Mouse (Mus musculus) limb, embryonic 11.5 days (tissue): ENCODE results near the gene Robo2. TPM values are rescaled to one million over a fixed set of nuclear protein-coding genes. Genes with fewer than 3 reads are reported as not detected.

ENCODE experiments used
- ATAC-seq: fragments of 200-750 bp; cut with Nextera tagmentation; 2 replicates; pipeline ENCODE4 v1.8.0; 2017; ENCODE audit warnings: low read depth; ENCODE audit not compliant: insufficient number of reproducible peaks, low FRiP score, low TSS enrichment
- DNase-seq: peaks from one replicate; pipeline ENCODE4 v3.0.0-alpha.2; 2015; ENCODE audit warnings: low spot score
- H3K27ac ChIP-seq: fragments of 300-500 bp; sonication (generic); replicated peaks from 2 replicates; pipeline ENCODE4 v1.5.1; 2014; ENCODE audit warnings: low read depth, mild to moderate bottlenecking, low read length
- H3K27me3 ChIP-seq: fragments of 300-500 bp; sonication (generic); 2 replicates; pipeline ENCODE4 v1.6.1; 2014; ENCODE audit warnings: mild to moderate bottlenecking, low read length, mixed read lengths; ENCODE audit not compliant: control insufficient read depth, insufficient read depth
- H3K36me3 ChIP-seq: fragments of 300-500 bp; sonication (generic); 2 replicates; pipeline ENCODE4 v1.6.1; 2014; ENCODE audit warnings: mild to moderate bottlenecking, low read length, moderate library complexity, mixed read lengths; ENCODE audit not compliant: control insufficient read depth, insufficient read depth
- H3K4me1 ChIP-seq: fragments of 300-500 bp; sonication (generic); 2 replicates; pipeline ENCODE4 v1.6.1; 2014; ENCODE audit warnings: low read length, mixed read lengths; ENCODE audit not compliant: control insufficient read depth, insufficient read depth
- H3K4me2 ChIP-seq: fragments of 300-500 bp; sonication (generic); 2 replicates; pipeline ENCODE4 v1.6.1; 2014; ENCODE audit warnings: low read depth, mild to moderate bottlenecking, moderate library complexity; ENCODE audit not compliant: severe bottlenecking
- H3K4me3 ChIP-seq: fragments of 300-500 bp; sonication (generic); 2 replicates; pipeline ENCODE4 v1.5.1; 2014; ENCODE audit warnings: low read depth, low read length
- H3K9ac ChIP-seq: fragments of 300-500 bp; sonication (generic); 2 replicates; pipeline ENCODE4 v1.6.1; 2014; ENCODE audit warnings: mild to moderate bottlenecking, low read length
- H3K9me3 ChIP-seq: fragments of 300-500 bp; sonication (generic); 2 replicates; pipeline ENCODE4 v1.6.1; 2016; ENCODE audit warnings: low read length; ENCODE audit not compliant: control insufficient read depth
- WGBS: fragments of 180-500 bp; shearing (Covaris S2); extraction: QIAGEN DNeasy Blood & Tissue Kit; methylation state at CpG from one replicate; pipeline ENCODE4 v1.1.7; 2014; 5-methylcytosine and 5-hydroxymethylcytosine counted together
- polyA plus RNA-seq: library from polyadenylated mRNA; unstranded; fragments of >200 nt; fragmentation: Nextera tagmentation; extraction: Ambion mirVana; gene quantifications from 2 replicates; pipeline ENCODE4 v1.2.1, GENCODE M21; 2014

The Robo2 gene
- polyA plus RNA-seq, 1 experiment from 2014 or later = 102 TPM

DNA sequence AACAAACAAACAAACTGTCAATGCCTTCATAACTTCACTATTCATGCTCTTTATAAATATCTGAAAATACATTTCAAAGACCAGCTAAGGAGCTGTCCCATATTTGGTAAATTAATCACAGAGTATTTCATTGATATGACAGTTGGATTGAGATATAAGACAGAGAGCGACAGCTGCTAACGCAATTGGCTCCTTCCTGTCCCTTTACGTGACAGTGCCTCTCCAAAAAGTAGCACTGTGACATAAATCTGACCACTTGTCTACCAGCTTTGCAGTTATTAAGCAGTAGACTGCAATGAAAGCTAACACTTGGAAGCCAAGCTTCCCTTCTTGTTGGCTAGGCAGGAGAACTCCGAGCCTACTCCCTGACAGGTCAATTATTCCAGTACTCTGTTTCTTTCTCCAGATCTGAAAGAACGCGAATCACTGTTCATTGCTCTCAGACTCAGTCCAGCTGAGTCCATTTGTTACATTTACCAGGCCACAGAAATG is 452.1 kb downstream of the Robo2 start:
- no peaks in the 10 kb centered on the region for H3K27me3 ChIP-seq
- no peaks in the 10 kb centered on the region for H3K36me3 ChIP-seq
- H3K27ac ChIP-seq = no peak overlapping the region
- 55% methylated on average over 6 of the region's 6 CpGs for WGBS
- no peaks in the 10 kb centered on the region for H3K9me3 ChIP-seq
- DNase-seq (no peak), ATAC-seq (no peak)
- no peak overlapping the region for H3K9ac ChIP-seq
- no peak overlapping the region for H3K4me3 ChIP-seq
- H3K4me1 ChIP-seq = peaks cover under 1% of the 10 kb centered on the region; the same call in 1 of the 2 replicates
- no peak overlapping the region for H3K4me2 ChIP-seq

GRCm38 (mm10) chr16:73958524-73958846 is 453.1 kb downstream of the Robo2 start:
- Histone ChIP-seq H3K9ac (no peak overlapping the region), H3K4me3 (no peak overlapping the region), H3K4me1 (no peaks in the 10 kb centered on the region), H3K4me2 (no peak overlapping the region), H3K36me3 (no peaks in the 10 kb centered on the region), H3K27ac (no peak overlapping the region), H3K9me3 (no peaks in the 10 kb centered on the region), H3K27me3 (no peaks in the 10 kb centered on the region)
- 63% methylated on average over 1 of the region's 1 CpGs for WGBS
- ATAC-seq = no peak
- DNase-seq = no peak

- Histone ChIP-seq H3K27me3 (no peaks in the 10 kb centered on the region), H3K4me1 (no peaks in the 10 kb centered on the region), H3K9me3 (no peaks in the 10 kb centered on the region), H3K9ac (no peak overlapping the region), H3K4me2 (no peak overlapping the region), H3K36me3 (no peaks in the 10 kb centered on the region), H3K4me3 (no peak overlapping the region), H3K27ac (no peak overlapping the region)
- ATAC-seq (no peak), DNase-seq (no peak)
- WGBS = 69% methylated on average over 3 of the region's 3 CpGs
Measured at GRCm38 (mm10) chr16:73957675-73958523, 453.7 kb downstream of the Robo2 start.

GRCm38 (mm10) chr16:73946171-73946570 is 465.5 kb downstream of the Robo2 start:
- Histone ChIP-seq H3K36me3 (no peaks in the 10 kb centered on the region), H3K9me3 (no peaks in the 10 kb centered on the region), H3K4me1 (no peaks in the 10 kb centered on the region), H3K27me3 (no peaks in the 10 kb centered on the region), H3K9ac (no peak overlapping the region), H3K27ac (no peak overlapping the region), H3K4me3 (no peak overlapping the region), H3K4me2 (no peak overlapping the region)
- WGBS = 89% methylated on average over 6 of the region's 6 CpGs
- ATAC-seq (no peak), DNase-seq (no peak)

GRCm38 (mm10) chr16:73940211-73940541 is 471.4 kb downstream of the Robo2 start:
- H3K4me1 ChIP-seq = no peaks in the 10 kb centered on the region
- no peak overlapping the region for H3K27ac ChIP-seq
- DNase-seq (no peak), ATAC-seq (no peak)
- H3K9ac ChIP-seq = no peak overlapping the region
- H3K9me3 ChIP-seq = no peaks in the 10 kb centered on the region
- no peak overlapping the region for H3K4me3 ChIP-seq
- WGBS = 56% methylated on average over 1 of the region's 1 CpGs
- no peaks in the 10 kb centered on the region for H3K36me3 ChIP-seq
- H3K27me3 ChIP-seq = no peaks in the 10 kb centered on the region
- no peak overlapping the region for H3K4me2 ChIP-seq

GRCm38 (mm10) chr16:73939423-73940210 is 472.0 kb downstream of the Robo2 start:
- no peaks in the 10 kb centered on the region for H3K27me3 ChIP-seq
- 82% methylated on average over 5 of the region's 5 CpGs for WGBS
- H3K27ac ChIP-seq = no peak overlapping the region
- H3K36me3 ChIP-seq = no peaks in the 10 kb centered on the region
- no peak overlapping the region for H3K9ac ChIP-seq
- H3K4me1 ChIP-seq = no peaks in the 10 kb centered on the region
- H3K4me3 ChIP-seq = no peak overlapping the region
- no peak for ATAC-seq
- no peaks in the 10 kb centered on the region for H3K9me3 ChIP-seq
- no peak for DNase-seq
- H3K4me2 ChIP-seq = no peak overlapping the region

DNA sequence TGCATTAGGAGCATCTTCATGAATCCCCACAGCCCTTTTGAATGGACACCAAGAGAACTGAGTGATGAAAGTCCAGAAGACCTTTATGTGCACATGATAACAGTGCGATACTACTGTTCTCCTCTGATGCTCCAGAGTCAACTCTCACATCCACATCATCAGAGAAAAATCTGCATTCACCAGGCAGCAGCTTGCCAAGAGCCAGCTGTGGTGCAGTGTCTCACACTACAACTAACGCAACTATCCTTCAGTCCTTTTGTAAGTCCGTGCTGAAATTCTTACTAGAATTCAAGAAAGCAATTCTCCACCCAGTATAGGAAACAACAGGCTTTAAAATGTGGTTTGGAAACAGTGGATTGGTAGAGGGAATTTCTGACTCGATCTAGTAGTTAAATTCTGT is 481.3 kb downstream of the Robo2 start:
- Histone ChIP-seq H3K27me3 (no peaks in the 10 kb centered on the region), H3K9ac (no peak overlapping the region), H3K4me1 (no peaks in the 10 kb centered on the region), H3K27ac (no peak overlapping the region), H3K4me2 (no peak overlapping the region), H3K9me3 (no peaks in the 10 kb centered on the region), H3K4me3 (no peak overlapping the region), H3K36me3 (no peaks in the 10 kb centered on the region)
- DNase-seq = no peak
- ATAC-seq = no peak
- 91% methylated on average over 4 of the region's 4 CpGs for WGBS

DNA sequence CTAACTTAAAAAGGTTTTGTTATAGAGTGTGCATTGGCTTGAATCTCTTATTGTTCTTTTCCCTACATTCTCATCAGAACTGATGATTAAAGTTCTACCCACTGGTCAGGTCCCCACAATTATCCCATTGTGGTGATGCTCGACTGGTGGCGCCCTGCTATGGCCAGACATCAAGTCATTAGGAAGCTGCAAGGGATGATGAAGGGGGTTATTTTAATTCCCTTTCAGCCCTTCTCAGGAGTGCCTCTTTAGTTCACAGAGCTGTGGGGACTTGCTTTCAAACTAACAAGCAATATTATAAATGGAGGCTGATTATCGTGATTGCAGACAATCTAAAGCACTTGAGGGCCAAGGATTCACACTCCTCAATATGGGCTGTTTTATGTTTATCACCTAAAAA is 484.1 kb downstream of the Robo2 start:
- H3K27ac ChIP-seq = no peak overlapping the region
- DNase-seq = no peak
- H3K4me3 ChIP-seq = no peak overlapping the region
- H3K4me1 ChIP-seq = no peaks in the 10 kb centered on the region
- H3K9me3 ChIP-seq = no peaks in the 10 kb centered on the region
- no peak overlapping the region for H3K9ac ChIP-seq
- H3K4me2 ChIP-seq = no peak overlapping the region
- H3K27me3 ChIP-seq = no peaks in the 10 kb centered on the region
- 92% methylated on average over 3 of the region's 3 CpGs for WGBS
- H3K36me3 ChIP-seq = no peaks in the 10 kb centered on the region
- no peak for ATAC-seq
